Mouse (Mus musculus) retina, embryonic 14.5 days (tissue): ENCODE measurements at regions not wholly inside any gene's neighbourhood (a gene's known extent, or its start where the extent isn't known, plus 50 kb on each side); places are given as distances from the start of the nearest gene placed in this dataset.
A peak's percentile ranks its signal among the peaks of the same experiment; 100 is the strongest.

ENCODE experiments used
- DNase-seq: peaks from one replicate; pipeline ENCODE4 v3.0.0-alpha.2; 2015; ENCODE audit warnings: low spot score

DNA sequence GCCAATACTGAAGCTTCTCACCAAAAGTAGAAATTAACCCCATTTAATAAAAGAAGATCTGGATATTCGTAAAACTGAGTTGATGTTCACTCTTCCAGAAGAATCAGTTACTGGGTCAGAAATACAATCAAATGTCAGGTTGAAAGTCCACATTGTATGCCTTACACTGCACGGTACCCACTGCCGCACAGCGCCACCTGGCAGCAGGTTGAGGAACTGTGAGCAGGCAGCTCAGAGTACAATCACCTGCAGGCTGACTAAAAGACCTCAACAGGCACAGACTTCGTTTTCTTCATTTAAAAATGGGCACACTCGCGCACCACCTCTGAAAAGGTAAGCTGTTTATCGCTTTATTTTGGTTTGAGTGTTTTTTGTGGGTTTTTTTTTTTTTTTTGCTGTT, 341.8 kb upstream of the Mms22l start:
- DNase-seq = peak; percentile 79

DNA sequence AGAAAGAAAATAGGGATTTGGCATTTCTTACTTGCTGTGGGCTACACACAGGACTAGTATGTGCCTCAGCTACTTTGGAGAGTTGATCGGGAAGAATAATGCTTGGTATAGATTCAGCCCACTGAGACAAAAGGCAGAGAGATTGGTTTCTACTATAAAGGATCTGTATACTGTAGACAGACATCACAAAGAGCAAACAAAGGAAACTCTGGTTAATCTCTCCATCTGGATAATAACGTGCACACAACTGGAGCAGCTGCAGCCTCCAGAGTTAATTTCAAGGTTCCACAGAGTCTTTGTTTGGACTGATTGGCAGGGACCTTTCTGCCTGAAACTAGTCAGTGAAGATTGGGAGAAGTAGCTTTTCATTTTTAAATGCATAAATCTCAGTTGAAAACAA, 322.5 kb upstream of the Mms22l start:
- DNase-seq = no peak

DNA sequence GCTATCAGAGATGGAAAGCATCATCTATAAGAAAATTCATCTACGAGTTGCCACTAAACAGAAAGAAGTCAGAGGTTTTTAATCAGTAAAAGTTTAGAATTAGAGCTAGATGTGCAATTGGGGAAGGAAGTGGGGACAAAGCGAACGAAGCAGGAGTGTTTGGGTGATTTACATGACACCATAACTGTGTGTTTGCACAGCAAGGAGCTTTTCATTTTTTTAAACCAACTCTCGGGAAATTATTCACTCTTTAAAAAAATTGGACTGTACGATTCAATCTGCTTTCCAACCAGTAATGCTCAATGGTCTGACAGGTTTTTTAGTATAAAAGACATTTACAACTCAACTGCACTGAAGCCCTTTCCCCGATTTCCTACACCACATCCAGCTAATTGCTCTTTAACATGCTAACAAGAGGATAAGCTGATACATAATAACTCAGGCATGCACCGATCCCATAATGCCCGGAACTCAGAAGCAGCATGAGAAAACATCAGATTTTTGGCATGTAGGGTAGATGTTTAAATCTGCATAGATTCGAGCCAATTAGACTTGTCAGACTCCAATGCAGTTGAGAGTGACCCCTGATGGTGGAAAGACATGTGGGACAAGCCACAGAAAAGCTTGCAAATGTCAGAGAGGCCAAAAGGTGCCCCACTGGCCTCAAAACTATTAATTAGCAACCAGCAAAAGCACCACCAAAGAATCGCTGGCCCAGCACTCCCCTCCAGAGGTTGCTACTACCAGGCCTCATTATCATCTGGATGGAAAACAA, 282.8 kb upstream of the Mms22l start:
- DNase-seq = peak; percentile 62

DNA sequence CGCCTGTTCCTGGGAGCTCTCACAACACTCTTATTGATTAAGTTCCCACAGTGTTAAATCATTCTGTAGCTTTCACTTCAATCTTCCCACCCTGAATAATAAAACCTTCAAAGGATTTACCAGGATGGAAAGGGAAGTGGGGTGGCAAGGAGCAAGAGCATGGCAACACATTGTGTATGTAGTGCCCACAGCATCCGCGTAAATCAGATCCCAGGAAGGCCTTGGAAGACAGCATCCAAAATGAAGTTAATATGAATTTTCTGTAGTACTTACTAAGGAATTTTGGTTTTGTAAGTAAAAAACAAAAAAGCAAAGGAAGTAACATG, 282.3 kb upstream of the Mms22l start:
- DNase-seq = no peak

DNA sequence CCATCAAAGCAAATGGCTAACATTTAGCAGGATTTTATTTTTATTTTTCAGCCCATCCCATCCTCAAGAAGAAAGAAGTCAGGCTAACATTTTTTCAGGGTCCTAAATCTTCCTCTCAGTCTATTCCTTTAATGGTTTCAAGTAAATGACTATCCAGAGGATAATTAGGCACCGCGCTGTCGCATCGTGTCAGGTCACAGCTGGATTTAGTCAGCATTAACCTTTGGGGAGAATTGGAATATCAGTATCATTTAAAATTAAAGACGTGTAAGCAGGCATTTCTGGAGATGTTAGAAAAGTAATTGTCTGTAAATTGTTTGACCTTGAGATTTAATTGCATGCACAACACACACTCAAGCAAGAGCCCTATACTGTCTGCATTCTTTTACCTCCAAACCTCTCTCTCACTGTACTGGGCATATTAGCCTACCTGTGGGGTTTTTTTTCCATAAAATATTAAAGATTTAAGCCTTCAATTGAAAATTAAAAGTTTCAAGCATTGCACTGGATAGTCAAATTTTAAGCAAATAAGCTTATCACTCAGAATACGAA, 277.8 kb upstream of the Mms22l start:
- peak; percentile 61 for DNase-seq

DNA sequence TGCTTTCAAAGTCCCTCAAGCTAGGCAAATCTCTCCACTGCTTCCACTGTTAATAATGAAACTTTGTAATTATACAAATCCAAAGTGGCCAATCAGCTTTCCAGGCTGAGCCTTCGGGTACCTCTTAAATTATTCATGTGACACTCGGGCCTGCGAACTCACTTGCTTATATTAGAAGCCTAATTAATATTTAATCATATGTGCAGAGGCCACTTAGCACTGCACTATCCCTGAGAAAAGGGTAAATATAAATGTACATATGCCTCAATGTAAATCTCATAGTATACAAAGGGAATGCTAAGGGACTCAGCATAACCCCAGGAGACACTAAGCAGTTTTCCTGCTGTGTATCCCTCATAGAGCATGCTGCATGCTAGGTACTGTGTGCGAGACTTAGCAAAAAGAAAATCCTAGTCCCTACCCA, 277.2 kb upstream of the Mms22l start:
- peak; percentile 60 for DNase-seq

DNA sequence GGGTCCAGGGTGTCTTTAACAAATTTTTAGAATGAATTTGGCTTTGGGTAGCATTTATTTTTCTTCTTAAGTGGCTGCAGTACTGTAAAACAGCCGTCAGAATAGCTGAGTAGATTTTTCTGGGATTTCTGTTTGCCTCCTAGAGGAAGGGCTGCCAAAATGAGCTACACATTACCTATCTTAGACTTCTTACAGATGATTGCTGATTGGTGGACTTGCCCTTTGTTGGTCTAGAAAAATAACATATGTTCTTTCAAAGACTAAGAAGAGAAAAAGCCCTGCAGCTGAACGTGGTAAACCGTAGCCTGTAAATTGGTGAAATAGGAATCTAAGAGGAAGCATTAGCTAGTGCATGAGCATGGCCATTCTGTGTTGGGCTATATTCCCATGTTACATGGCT, 276.7 kb upstream of the Mms22l start:
- DNase-seq = no peak

DNA sequence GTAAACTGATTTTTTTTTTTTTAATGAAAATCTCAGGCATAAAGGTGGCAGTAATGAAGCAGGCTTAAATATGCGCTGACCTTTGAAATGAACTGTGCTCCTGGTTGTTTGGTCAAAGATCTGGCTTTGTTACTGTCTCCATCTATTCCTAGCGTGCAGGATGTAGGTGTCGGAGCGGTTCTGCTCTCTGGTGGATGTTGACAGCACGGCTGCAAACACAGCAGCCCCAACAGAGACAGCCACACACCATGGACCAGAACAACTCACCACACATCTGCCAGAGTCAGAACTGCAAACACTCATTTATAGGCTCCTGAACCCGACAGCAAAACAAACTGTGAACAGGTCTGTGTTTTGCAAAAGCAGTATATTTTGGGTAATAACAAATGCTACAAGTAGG, 251.1 kb upstream of the Mms22l start:
- peak; percentile 23 for DNase-seq

DNA sequence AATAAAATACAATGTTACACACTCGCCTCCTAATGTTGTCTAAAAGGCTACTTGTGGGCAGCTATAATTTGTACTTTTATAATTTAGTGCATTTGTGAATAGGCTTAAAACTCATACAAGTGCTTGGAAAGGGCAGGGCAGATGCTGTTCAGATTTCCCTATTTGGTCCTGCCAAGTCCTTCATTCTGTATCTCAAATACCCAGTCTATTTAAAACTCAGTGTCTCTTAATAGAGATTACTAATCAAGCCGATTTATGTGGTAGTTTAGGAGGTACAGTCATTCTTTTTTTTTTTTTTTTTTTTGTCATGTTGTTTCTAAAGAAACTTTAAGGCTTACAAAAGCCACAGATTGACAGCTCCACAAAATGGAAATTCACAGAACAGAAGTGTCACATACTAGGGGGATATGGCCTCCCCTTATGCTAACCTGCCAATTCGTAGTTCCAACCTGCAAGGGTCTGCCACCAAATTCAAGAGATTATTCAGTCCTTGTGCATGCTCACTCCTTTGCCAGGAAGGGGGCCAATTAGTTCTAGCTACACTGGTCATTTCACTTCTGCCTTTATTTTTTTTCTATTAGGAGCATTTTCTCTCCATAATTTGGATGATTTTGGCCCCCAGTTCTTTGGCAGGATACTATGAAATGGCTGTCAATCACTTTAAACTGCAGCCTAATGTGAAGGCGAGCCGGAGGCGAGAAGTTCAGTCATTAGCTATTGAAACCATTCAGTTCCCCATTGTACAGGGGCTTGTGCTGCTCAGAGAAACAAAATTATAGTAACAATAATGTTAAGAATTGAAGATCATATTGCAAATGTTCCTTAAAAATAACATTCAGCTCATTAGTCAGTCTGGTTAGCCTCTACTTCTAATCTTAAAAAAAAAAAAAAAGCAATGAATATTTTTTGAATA, 247.9 kb upstream of the Mms22l start:
- no peak for DNase-seq

DNA sequence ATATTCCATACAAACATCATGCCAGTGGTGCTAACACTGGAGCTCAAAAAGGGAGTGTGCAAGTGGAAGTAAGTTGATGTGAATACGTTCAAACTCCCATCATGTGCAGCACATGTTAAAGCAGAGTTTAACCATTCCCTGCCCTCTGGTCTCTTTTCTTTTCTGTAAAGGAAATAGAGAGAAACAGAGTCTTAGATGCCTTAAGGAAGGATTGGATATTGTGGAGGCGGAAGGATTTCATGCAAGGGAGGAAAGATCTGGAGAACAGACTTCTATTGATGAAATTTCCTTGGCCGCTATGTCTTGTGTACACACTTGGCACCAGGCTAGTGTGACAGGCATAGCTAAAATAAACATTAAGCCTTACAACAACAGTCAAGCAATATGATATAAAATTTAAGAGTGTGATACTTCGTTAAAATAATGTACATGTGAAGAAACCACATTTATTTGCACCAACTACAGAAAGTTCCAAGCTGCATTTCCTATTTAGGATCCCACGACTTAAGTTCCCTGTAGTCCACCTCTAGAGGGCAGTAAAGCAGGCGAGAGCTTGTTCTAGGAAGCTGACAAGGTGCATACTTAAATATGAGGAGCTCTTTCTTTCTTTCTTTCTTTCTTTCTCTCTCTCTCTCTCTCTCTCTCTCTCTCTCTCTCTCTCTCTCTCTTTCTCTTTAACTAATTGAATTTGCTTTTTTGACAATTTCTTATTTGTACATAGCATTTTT, 246.8 kb upstream of the Mms22l start:
- peak; percentile 78 for DNase-seq

DNA sequence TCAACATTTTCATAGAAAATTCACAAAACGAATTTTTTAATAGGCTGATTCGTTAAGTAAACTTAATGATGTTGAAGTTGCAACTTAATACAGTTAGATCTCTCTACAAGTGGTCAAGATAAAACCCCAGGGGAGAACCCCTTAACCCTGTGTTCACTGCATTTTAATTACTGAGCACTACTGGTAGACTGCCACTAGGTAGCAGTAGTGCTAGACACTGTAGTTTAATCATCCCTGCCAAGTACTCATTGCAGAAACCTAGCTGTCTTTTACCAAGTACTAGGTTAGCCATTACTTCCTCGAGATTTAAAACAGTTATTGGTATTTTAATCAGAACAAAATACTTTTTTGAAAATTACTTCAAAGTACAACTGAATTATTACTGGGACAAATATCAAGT, 218.1 kb upstream of the Mms22l start:
- peak; percentile 22 for DNase-seq
